Mouse (Mus musculus) layer of hippocampus, postnatal 10 days (tissue): ENCODE results near the gene Nupl1. TPM values are rescaled to one million over a fixed set of nuclear protein-coding genes. Genes with fewer than 3 reads are reported as not detected.

ENCODE experiments used
- DNase-seq, 2 experiments: peaks; one replicate each; pipeline ENCODE4 v3.0.0; 2021; ENCODE audit warnings: low spot score in 2 of 2
- microRNA-seq, 2 experiments: library from miRNA; unstranded; fragments of <30 nt; microRNA quantifications; one replicate each; pipeline ENCODE4 v1.2.0; 2021
- total RNA-seq, 2 experiments: library from RNA; stranded (reverse); gene quantifications; 2 replicates each; pipeline ENCODE4 v1.2.3; 2021

Gene Nupl1
- total RNA-seq, 2 experiments from 2014 or later: 0.16 TPM

DNA sequence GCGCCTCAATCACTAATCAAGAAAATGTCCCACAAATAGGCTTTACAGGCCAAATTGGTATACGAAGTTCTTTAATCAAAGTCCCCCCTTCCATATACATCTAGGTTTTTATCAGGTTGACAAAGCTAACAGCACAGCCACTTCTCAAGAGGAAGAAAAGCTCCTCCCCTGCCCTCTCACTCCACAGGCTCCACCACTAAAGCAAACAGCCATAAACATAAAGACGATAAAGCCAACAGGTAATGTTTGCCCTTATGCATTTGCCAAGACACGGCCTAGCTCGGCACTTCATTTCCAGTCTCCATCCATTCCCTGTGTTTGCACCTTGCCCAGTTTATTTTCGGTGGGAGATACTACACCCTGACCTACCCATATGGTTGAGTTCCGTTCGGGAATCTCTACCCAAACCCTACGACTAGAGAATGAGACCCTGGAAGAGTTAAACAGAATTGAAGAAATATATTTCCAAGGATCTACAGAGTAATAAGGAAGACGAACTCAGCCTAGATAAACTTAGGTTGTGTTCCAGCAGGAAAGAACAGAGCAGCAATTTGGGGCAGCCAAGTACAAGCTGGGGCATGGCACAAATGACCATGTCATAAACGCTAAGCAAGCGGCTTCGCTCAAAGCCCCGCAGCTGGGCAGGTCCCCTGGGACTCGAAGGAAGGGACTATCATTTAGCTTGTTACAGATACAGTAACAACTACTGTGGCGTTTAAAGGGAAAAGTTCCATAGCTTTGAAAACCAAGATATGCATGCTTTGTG lies 80.2 kb downstream of the Nupl1 start:
- DNase-seq: no peak

DNA sequence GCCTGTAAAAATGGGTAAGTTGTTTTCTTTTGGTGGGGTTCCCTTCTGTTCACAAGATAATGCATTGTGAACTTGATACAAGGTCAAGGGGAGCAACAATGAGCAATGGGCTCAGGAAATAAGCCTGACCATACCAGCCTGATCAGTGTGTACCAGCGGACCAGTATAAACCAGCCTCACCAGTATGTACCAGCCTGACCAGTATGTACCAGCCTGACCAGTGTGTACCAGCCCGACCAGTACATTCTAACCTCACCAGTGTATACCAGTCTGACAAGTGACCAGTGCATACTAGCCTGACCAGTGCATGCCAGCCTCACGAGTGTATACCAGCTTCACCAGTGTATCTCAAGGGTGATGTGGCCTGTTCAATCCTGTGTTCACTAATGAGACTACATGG lies 87.9 kb downstream of the Nupl1 start:
- DNase-seq: no peak

DNA sequence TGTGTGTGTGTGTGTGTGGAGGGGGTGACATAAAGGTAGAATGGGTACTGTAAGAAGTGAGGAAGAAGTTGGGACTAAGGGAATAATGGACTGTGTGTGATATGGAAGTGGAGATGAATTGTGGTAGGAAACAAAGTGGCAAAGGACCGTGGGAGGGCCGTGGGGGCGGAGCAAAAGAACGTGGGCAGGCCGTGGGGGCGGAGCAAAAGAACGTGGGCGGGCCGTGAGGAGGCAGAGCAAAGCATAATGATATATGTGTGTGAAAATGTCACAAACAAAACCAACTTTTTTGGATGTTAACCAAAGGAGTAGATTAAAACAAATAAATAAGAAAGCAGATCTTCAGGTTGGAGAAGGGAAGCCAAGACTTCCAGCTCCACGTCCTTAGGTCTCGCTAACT lies 98.9 kb downstream of the Nupl1 start:
- no peak for DNase-seq

DNA sequence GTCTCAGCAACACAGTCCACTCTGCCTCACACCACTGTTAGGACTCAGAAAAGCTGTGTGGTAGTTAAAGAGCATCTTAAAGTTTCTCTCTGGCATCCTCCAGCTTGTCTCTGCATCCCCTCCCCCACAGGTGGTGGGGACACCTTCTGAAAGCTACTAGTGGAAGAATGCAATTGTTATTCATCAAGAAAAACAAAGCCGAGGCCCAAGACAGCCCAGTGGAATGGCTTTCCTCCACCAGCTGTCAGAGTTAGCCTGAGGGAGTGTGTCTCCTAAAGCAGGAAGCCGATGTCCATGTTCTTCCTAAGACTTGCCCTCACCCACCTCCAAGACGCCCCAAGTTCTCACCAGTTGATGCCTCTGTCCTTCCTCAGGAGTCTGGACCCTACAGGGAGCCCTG lies 102.3 kb downstream of the Nupl1 start:
- DNase-seq: no peak

DNA sequence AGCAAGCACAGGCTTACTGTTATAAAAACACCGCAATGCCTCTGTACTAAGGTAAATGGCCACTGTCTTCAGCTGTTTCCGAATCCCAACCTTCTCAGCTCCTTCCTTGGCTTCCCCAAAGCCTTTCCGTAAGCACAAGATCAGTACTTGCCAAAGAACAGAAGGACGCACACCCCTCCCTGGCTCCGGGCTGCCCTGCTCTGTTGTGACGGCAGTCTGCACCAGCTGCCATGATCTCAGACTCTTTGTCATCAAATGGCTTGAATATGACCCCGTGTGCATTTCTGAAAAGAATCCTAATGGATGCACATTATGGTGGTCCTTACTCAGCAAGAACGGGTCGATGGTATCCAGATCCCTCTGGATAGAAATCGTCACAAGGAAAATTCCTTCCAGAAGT lies 108.0 kb downstream of the Nupl1 start:
- no peak for DNase-seq

DNA sequence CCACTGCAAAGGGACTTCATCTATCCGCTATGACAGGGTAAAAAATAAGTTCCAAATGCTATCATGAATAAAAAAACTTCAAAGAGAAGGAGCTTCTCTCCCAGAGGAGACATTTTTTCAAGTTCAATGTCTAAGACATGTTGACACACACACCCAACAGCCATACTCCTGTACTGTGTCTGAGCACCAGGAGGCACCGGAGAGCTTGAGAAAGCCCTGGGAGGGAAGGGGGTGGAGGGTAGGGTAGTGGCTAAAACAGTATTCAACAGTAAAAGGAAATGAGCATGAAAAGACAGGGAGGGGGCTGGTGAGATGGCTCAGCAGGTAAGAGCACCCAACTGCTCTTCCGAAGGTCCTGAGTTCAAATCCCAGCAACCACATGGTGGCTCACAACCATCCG lies 112.9 kb downstream of the Nupl1 start:
- DNase-seq: no peak

DNA sequence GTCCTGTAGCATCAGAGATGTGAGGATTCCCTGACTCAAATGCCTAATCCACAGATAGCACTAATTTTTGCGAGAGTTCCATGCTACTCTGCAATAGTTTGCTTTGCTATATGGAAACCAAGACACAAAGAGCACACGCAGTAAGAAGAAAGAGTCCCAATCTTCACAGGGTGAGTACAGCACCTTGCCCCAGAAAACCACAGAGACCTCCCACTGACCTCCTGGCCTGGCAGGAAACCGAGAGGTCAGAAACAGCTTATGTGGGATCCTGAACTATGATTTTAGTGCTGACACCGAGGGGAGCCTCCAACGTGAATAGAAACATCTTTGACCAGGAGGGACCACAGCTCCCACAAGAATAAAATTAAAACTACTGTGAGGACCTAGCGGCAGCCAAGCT lies 113.4 kb downstream of the Nupl1 start:
- DNase-seq: no peak

DNA sequence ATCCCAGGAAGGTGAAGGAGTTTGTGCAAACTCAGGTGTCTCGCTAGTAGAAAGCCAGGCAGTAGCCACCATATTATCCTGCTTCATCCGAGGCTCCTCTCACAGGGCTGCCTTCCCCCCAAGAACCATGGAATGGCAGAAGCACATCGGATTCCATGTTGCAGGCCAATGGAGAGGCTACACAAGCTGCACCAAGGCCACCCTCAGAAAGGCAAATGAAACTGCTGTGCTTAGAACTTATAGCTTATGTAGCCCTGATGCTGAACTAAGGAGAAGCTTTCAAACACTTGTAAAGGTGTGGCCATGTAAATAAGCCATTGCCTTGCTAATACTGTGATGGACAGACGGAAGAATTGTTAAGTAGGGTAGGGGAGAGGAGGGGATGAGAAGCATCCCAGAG lies 115.4 kb downstream of the Nupl1 start:
- no peak for DNase-seq

DNA sequence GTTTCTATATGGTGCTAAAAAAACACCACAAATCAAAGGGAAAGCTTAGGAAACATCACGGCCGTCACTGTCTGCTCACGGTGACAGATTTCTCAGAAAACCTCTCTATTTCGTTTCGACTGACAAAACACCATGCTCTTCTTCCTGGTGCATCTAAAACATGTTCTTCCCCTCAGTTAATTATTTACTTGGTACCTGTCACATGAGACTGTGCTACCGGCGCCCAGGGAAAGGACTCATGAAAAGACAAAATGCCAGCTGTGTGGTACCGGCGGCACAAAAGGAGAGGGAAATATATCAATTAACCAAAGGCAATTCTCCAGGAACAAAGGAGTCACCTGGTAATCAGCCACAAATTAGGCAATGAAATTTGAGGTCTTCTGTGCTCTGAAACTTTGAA lies 116.5 kb downstream of the Nupl1 start:
- no peak for DNase-seq

Small RNA genes within 50 kb of the gene (microRNA-seq; reads per million reads assigned to microRNA genes)
- gene Mir719: 0 reads per million in 2 experiments

Other genes with a start within 250 kb of the Nupl1 start
- 10 to 100 TPM; 61.5 to 72.0 TPM for gene Atp8a2, start 54.3 kb downstream of the Nupl1 start, total RNA-seq
- gene Gm49336, start 76 bp upstream of the Nupl1 start, total RNA-seq: 100 to 1,000 TPM in 1 of 2 experiments, 10 to 100 TPM in 1; 98.5 to 110 TPM
- gene Mtmr6, start 13.8 kb upstream of the Nupl1 start, total RNA-seq: 10 to 100 TPM; 89.7 to 98.9 TPM
- 10 to 100 TPM; 46.1 to 49.9 TPM for gene Amer2, start 121.8 kb upstream of the Nupl1 start, total RNA-seq